Mouse (Mus musculus) lung, adult 2 months (tissue): ENCODE measurements at regions not wholly inside any gene's neighbourhood (a gene's known extent, or its start where the extent isn't known, plus 50 kb on each side); places are given as distances from the start of the nearest gene placed in this dataset.

Source experiments
- CTCF ChIP-seq: fragments of 200-500 bp; IDR thresholded peaks from 2 replicates; pipeline ENCODE4 v1.5.1; 2011; ENCODE audit warnings: mild to moderate bottlenecking, low read length, control low read depth; ENCODE audit not compliant: insufficient read depth
- POLR2A ChIP-seq: fragments of 200-500 bp; IDR thresholded peaks from 2 replicates; pipeline ENCODE4 v1.6.1; 2011; ENCODE audit warnings: low read depth, mild to moderate bottlenecking, control low read depth, low read length, borderline replicate concordance; ENCODE audit errors: extremely low read depth

GRCm38 (mm10) chr8:126839712-126840355 lies 105.8 kb downstream of the Tomm20 start:
- TF ChIP-seq CTCF (peak; percentile 73), POLR2A (peak; percentile 30; the same call in 1 of the 2 replicates)
